Mouse (Mus musculus): Measurements from ENCODE around the gene Ide.

Gene Ide

GRCm38 (mm10) chr19:37333357-37333756, 4.3 kb downstream of the Ide start:
- in situ Hi-C loops (cut with MseI, MboI) = no loop called here

GRCm38 (mm10) chr19:37332726-37333125, 4.9 kb downstream of the Ide start:
- in situ Hi-C loops (cut with MseI, MboI) = no loop called here

- in situ Hi-C loops (cut with MseI, MboI) = no loop called here
Observed at GRCm38 (mm10) chr19:37327216-37327615, 10.4 kb downstream of the Ide start.

- in situ Hi-C loops (cut with MseI, MboI) = no loop called here
Observed at GRCm38 (mm10) chr19:37323566-37323965, 14.1 kb downstream of the Ide start.

GRCm38 (mm10) chr19:37320802-37321619, 16.6 kb downstream of the Ide start:
- in situ Hi-C loops (cut with MseI, MboI) = no loop called here

- in situ Hi-C loops (cut with MseI, MboI) = no loop called here
Observed at GRCm38 (mm10) chr19:37317359-37317758, 20.3 kb downstream of the Ide start.

GRCm38 (mm10) chr19:37315091-37315490, 22.6 kb downstream of the Ide start:
- in situ Hi-C loops (cut with MseI, MboI) = no loop called here

- in situ Hi-C loops (cut with MseI, MboI) = no loop called here
Observed at GRCm38 (mm10) chr19:37311426-37311825, 26.2 kb downstream of the Ide start.

GRCm38 (mm10) chr19:37310133-37310532, 27.5 kb downstream of the Ide start:
- in situ Hi-C loops (cut with MseI, MboI) = no loop called here

- in situ Hi-C loops (cut with MseI, MboI) = no loop called here
Observed at GRCm38 (mm10) chr19:37308941-37309340, 28.7 kb downstream of the Ide start.

- in situ Hi-C loops (cut with MseI, MboI) = no loop called here
Observed at GRCm38 (mm10) chr19:37307826-37308545, 29.7 kb downstream of the Ide start.

- in situ Hi-C loops (cut with MseI, MboI) = no loop called here
Observed at GRCm38 (mm10) chr19:37306176-37306575, 31.5 kb downstream of the Ide start.

GRCm38 (mm10) chr19:37304866-37305265, 32.8 kb downstream of the Ide start:
- in situ Hi-C loops (cut with MseI, MboI) = no loop called here

GRCm38 (mm10) chr19:37304006-37304405, 33.6 kb downstream of the Ide start:
- in situ Hi-C loops (cut with MseI, MboI) = no loop called here

- in situ Hi-C loops (cut with MseI, MboI) = no loop called here
Observed at GRCm38 (mm10) chr19:37301733-37302132, 35.9 kb downstream of the Ide start.

GRCm38 (mm10) chr19:37291676-37292075, 46.0 kb downstream of the Ide start:
- in situ Hi-C loops (cut with MseI, MboI) = no loop called here

GRCm38 (mm10) chr19:37290906-37291305, 46.7 kb downstream of the Ide start:
- in situ Hi-C loops (cut with MseI, MboI) = no loop called here

GRCm38 (mm10) chr19:37284775-37285174, 52.9 kb downstream of the Ide start:
- in situ Hi-C loops (cut with MseI, MboI) = no loop called here

GRCm38 (mm10) chr19:37283166-37283565, 54.5 kb downstream of the Ide start:
- in situ Hi-C loops (cut with MseI, MboI) = no loop called here

GRCm38 (mm10) chr19:37281710-37282109, 55.9 kb downstream of the Ide start:
- in situ Hi-C loops (cut with MseI, MboI) = no loop called here

GRCm38 (mm10) chr19:37279194-37279593, 58.5 kb downstream of the Ide start:
- in situ Hi-C loops (cut with MseI, MboI) = no loop called here

- in situ Hi-C loops (cut with MseI, MboI) = no loop called here
Observed at GRCm38 (mm10) chr19:37275555-37275954, 62.1 kb downstream of the Ide start.

GRCm38 (mm10) chr19:37269106-37269505, 68.5 kb downstream of the Ide start:
- in situ Hi-C loops (cut with MseI, MboI) = loop anchor here (10.0 to 25.0 kb wide), 2 partner anchors 207 to 224 kb away; no protein-coding TSS in a partner anchor
